Mouse (Mus musculus) MEL (cell line): ENCODE measurements around the gene Tex264. TPM values are rescaled to one million over a fixed set of nuclear protein-coding genes. Genes with fewer than 3 reads are reported as not detected.

Experiments used
- DNase-seq: peaks from one replicate; pipeline ENCODE4 v3.0.0; 2011; ENCODE audit warnings: low read depth, low spot score
- H3K27ac ChIP-seq: 2 replicates; pipeline ENCODE4 v1.5.1; 2012; ENCODE audit warnings: low read depth, mild to moderate bottlenecking, control low read depth, low read length, moderate library complexity; ENCODE audit not compliant: control insufficient read depth
- H3K27me3 ChIP-seq, 2 experiments: fragments of 150-350 bp in 1 of 2; sonication (generic) in 1 of 2; 2 replicates each; pipeline ENCODE4 v1.6.1; 2012; ENCODE audit warnings: low read length in 2 of 2, mild to moderate bottlenecking in 2 of 2, improper control_type of control experiment in 1 of 2, moderate library complexity in 1 of 2; ENCODE audit not compliant: insufficient read depth in 2 of 2, control insufficient read depth in 1 of 2
- H3K36me3 ChIP-seq, 2 experiments: 2 replicates each; pipeline ENCODE4 v1.6.1; 2012 to 2014; ENCODE audit warnings: low read length in 2 of 2, improper control_type of control experiment in 1 of 2, inconsistent platforms in 1 of 2, mild to moderate bottlenecking in 1 of 2; ENCODE audit not compliant: insufficient read depth in 2 of 2, control insufficient read depth in 1 of 2
- H3K4me1 ChIP-seq, 2 experiments: fragments of 150-350 bp in 1 of 2; sonication (generic) in 1 of 2; 2 replicates each; pipeline ENCODE4 v1.6.1; 2012; ENCODE audit warnings: low read length in 2 of 2, improper control_type of control experiment in 1 of 2, mild to moderate bottlenecking in 1 of 2; ENCODE audit not compliant: insufficient read depth in 2 of 2, control insufficient read depth in 1 of 2
- H3K4me3 ChIP-seq, 2 experiments: fragments of 150-350 bp in 1 of 2; sonication (generic) in 1 of 2; 2 replicates each; pipeline ENCODE4 v1.5.1; 2012; ENCODE audit warnings: low read depth in 2 of 2, low read length in 2 of 2, mild to moderate bottlenecking in 2 of 2, moderate library complexity in 2 of 2, control low read depth in 1 of 2, improper control_type of control experiment in 1 of 2; ENCODE audit not compliant: control insufficient read depth in 1 of 2, insufficient read depth in 1 of 2
- H3K79me2 ChIP-seq: 2 replicates; pipeline ENCODE4 v1.6.1; 2012; ENCODE audit warnings: mild to moderate bottlenecking, low read length, moderate library complexity; ENCODE audit not compliant: control insufficient read depth, poor library complexity, insufficient read depth
- H3K9ac ChIP-seq: 2 replicates; pipeline ENCODE4 v1.6.1; 2012; ENCODE audit warnings: low read depth, mild to moderate bottlenecking, control low read depth, low read length, moderate library complexity; ENCODE audit not compliant: control insufficient read depth, poor library complexity, severe bottlenecking
- H3K9me3 ChIP-seq: fragments of 150-350 bp; sonication (generic); replicated peaks from 2 replicates; pipeline ENCODE4 v1.6.1; 2012; ENCODE audit warnings: mild to moderate bottlenecking, low read length, improper control_type of control experiment, moderate library complexity; ENCODE audit not compliant: insufficient read depth
- CHD1 ChIP-seq: IDR thresholded peaks from 2 replicates; pipeline ENCODE4 v1.6.1; 2012; ENCODE audit warnings: low read depth, mild to moderate bottlenecking, inconsistent platforms, low read length, improper control_type of control experiment
- CHD2 ChIP-seq: IDR thresholded peaks from 2 replicates; pipeline ENCODE4 v1.6.1; 2011; ENCODE audit warnings: low read length, improper control_type of control experiment
- CTCF ChIP-seq, 3 experiments: IDR thresholded peaks in 2 of 3; conservative IDR thresholded peaks in 1 of 3; 2 replicates each; pipeline ENCODE4 v1.5.1; 2011 to 2012; ENCODE audit warnings: low read length in 3 of 3, low read depth in 2 of 3, mild to moderate bottlenecking in 2 of 3, improper control_type of control experiment in 1 of 3, inconsistent platforms in 1 of 3, mixed read lengths in 1 of 3, moderate library complexity in 1 of 3; ENCODE audit not compliant: control insufficient read depth in 1 of 3, insufficient read depth in 1 of 3, poor library complexity in 1 of 3, severe bottlenecking in 1 of 3
- ELF1 ChIP-seq: IDR thresholded peaks from 2 replicates; pipeline ENCODE4 v1.6.1; 2014; ENCODE audit warnings: low read depth, mild to moderate bottlenecking, inconsistent platforms, low read length, improper control_type of control experiment, moderate library complexity
- GABPA ChIP-seq: IDR thresholded peaks from 2 replicates; pipeline ENCODE4 v1.6.1; 2012; ENCODE audit warnings: low read depth, mild to moderate bottlenecking, inconsistent platforms, low read length, improper control_type of control experiment, moderate library complexity
- GATA1 ChIP-seq: IDR thresholded peaks from 2 replicates; pipeline ENCODE4 v1.6.1; 2011; ENCODE audit warnings: low read depth, low read length, improper control_type of control experiment
- HCFC1 ChIP-seq: IDR thresholded peaks from 2 replicates; pipeline ENCODE4 v1.6.1; 2012; ENCODE audit warnings: low read depth, mild to moderate bottlenecking, inconsistent platforms, low read length, improper control_type of control experiment, moderate library complexity
- JUND ChIP-seq: IDR thresholded peaks from 2 replicates; pipeline ENCODE4 v1.6.1; 2011; ENCODE audit warnings: low read depth, mild to moderate bottlenecking, improper control_type of control experiment, low read length
- MAX ChIP-seq: IDR thresholded peaks from 2 replicates; pipeline ENCODE4 v1.6.1; 2011; ENCODE audit warnings: low read length, improper control_type of control experiment
- MXI1 ChIP-seq: IDR thresholded peaks from 2 replicates; pipeline ENCODE4 v1.6.1; 2011; ENCODE audit warnings: mild to moderate bottlenecking, low read depth, low read length, improper control_type of control experiment
- NELFE ChIP-seq: IDR thresholded peaks from 2 replicates; pipeline ENCODE4 v1.6.1; 2011; ENCODE audit warnings: low read depth, low read length, improper control_type of control experiment
- NRF1 ChIP-seq: IDR thresholded peaks from 2 replicates; pipeline ENCODE4 v1.6.1; 2014; ENCODE audit warnings: low read depth, mild to moderate bottlenecking, inconsistent platforms, low read length, improper control_type of control experiment, moderate library complexity; ENCODE audit not compliant: poor library complexity, insufficient read depth, severe bottlenecking
- POLR2A ChIP-seq, 2 experiments: IDR thresholded peaks; 2 replicates each; pipeline ENCODE4 v1.6.1; 2011 to 2012; ENCODE audit warnings: low read length in 2 of 2, mild to moderate bottlenecking in 2 of 2, control low read depth in 1 of 2, improper control_type of control experiment in 1 of 2, low read depth in 1 of 2, moderate library complexity in 1 of 2; ENCODE audit not compliant: control insufficient read depth in 1 of 2, insufficient read depth in 1 of 2, poor library complexity in 1 of 2
- POLR2AphosphoS2 ChIP-seq: IDR thresholded peaks from 2 replicates; pipeline ENCODE4 v1.6.1; 2011; ENCODE audit warnings: low read length, improper control_type of control experiment
- RAD21 ChIP-seq: IDR thresholded peaks from 2 replicates; pipeline ENCODE4 v1.6.1; 2011; ENCODE audit warnings: mild to moderate bottlenecking, low read depth, low read length, improper control_type of control experiment
- SIN3A ChIP-seq: IDR thresholded peaks from 2 replicates; pipeline ENCODE4 v1.6.1; 2012; ENCODE audit warnings: low read length, improper control_type of control experiment, inconsistent platforms
- SMC3 ChIP-seq: IDR thresholded peaks from 2 replicates; pipeline ENCODE4 v1.6.1; 2011; ENCODE audit warnings: low read depth, low read length, improper control_type of control experiment
- TAL1 ChIP-seq: IDR thresholded peaks from 2 replicates; pipeline ENCODE4 v1.6.1; 2012; ENCODE audit warnings: mild to moderate bottlenecking, inconsistent platforms, low read length, moderate library complexity, mixed read lengths
- TBP ChIP-seq: IDR thresholded peaks from 2 replicates; pipeline ENCODE4 v1.8.0; 2011; ENCODE audit warnings: low read depth, low read length, improper control_type of control experiment
- TCF12 ChIP-seq: IDR thresholded peaks from 2 replicates; pipeline ENCODE4 v1.6.1; 2014; ENCODE audit warnings: low read depth, mild to moderate bottlenecking, inconsistent platforms, low read length, improper control_type of control experiment, moderate library complexity
- UBTF ChIP-seq: IDR thresholded peaks from 2 replicates; pipeline ENCODE4 v1.6.1; 2012; ENCODE audit warnings: low read depth, mild to moderate bottlenecking, inconsistent platforms, low read length, improper control_type of control experiment, moderate library complexity, borderline replicate concordance; ENCODE audit not compliant: insufficient read depth
- USF2 ChIP-seq, 2 experiments: IDR thresholded peaks; 2 replicates each; pipeline ENCODE4 v1.6.1; 2011 to 2012; ENCODE audit warnings: improper control_type of control experiment in 2 of 2, low read length in 2 of 2, borderline replicate concordance in 1 of 2, inconsistent platforms in 1 of 2, low read depth in 1 of 2, mild to moderate bottlenecking in 1 of 2; ENCODE audit not compliant: insufficient read depth in 1 of 2
- ZC3H11A ChIP-seq: IDR thresholded peaks from 2 replicates; pipeline ENCODE4 v1.6.1; 2012; ENCODE audit warnings: low read depth, mild to moderate bottlenecking, inconsistent platforms, low read length, improper control_type of control experiment
- ZKSCAN1 ChIP-seq: IDR thresholded peaks from 2 replicates; pipeline ENCODE4 v1.6.1; 2012; ENCODE audit warnings: low read depth, mild to moderate bottlenecking, inconsistent platforms, low read length, improper control_type of control experiment, moderate library complexity
- ZMIZ1 ChIP-seq: IDR thresholded peaks from 2 replicates; pipeline ENCODE4 v1.6.1; 2012; ENCODE audit warnings: low read depth, mild to moderate bottlenecking, inconsistent platforms, low read length, improper control_type of control experiment, moderate library complexity
- polyA plus RNA-seq, 2 experiments: library from polyadenylated mRNA; stranded (reverse) in 1 of 2; unstranded in 1 of 2; fragments of >175 nt in 1 of 2; fragments of >200 nt in 1 of 2; gene quantifications; 2 replicates each; pipeline versions ENCODE4 v1.2.1 to v1.2.4; 2012; ENCODE audit warnings: low replicate concordance in 2 of 2, low read depth in 1 of 2; ENCODE audit not compliant: insufficient read length in 2 of 2, insufficient read depth in 1 of 2, missing spikeins in 1 of 2
- total RNA-seq: library from RNA; depleted of rRNA; stranded (reverse); fragments of 300-350 nt; gene quantifications from 2 replicates; pipeline ENCODE4 v1.2.3, GENCODE M21; 2012

Gene Tex264
- total and polyA plus RNA-seq, 3 experiments: 47.1 to 87.6 TPM; not detected in 1

DNA sequence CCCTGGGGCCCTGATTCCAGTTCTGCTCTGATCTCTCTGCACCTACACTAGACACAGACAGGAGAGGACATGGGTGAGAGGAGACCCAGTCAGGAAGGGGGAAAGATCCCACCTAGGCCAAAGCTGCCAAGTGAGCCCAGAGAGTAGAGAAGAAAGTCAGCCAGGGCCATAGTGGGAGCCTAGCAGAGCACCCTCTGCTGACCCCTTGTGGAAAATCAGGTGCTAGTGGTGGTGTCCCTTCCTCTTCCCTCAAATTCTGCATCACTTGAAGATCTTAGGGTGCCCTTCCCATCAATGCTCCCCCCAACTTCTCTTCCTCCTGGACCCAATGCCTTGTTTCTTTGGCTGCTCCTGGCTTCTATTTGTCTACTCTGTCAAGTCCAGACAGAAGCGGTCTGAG is 33.0 kb downstream of the Tex264 start:
- no peak overlapping the region for H3K9ac ChIP-seq
- H3K27me3 ChIP-seq: no peaks in the 10 kb centered on the region
- H3K4me1 ChIP-seq: no peaks in the 10 kb centered on the region
- no peaks in the 10 kb centered on the region for H3K9me3 ChIP-seq
- no peak overlapping the region for H3K27ac ChIP-seq
- TF ChIP-seq TAL1 (no peak), CTCF (IDR thresholded peaks at IDR 0.05 in 2 of 3, conservative IDR thresholded peaks at IDR 0.05 in 1 of 3; ENCODE audit: control insufficient read depth in 1 of 3, insufficient read depth in 1 of 3, low read depth in 2 of 3, low read length in 3 of 3, poor library complexity in 1 of 3, severe bottlenecking in 1 of 3) (peak; percentile 55 to 66 (median 60)), JUND (no peak), ZC3H11A (peak; percentile 11; the same call in 1 of the 2 replicates), TCF12 (no peak), SMC3 (peak; percentile 61), RAD21 (peak; percentile 29), MAX (no peak)
- no peak overlapping the region for H3K4me3 ChIP-seq
- no peaks in the 10 kb centered on the region for H3K36me3 ChIP-seq
- peak; percentile 32 for DNase-seq
- no peaks in the 10 kb centered on the region for H3K79me2 ChIP-seq

DNA sequence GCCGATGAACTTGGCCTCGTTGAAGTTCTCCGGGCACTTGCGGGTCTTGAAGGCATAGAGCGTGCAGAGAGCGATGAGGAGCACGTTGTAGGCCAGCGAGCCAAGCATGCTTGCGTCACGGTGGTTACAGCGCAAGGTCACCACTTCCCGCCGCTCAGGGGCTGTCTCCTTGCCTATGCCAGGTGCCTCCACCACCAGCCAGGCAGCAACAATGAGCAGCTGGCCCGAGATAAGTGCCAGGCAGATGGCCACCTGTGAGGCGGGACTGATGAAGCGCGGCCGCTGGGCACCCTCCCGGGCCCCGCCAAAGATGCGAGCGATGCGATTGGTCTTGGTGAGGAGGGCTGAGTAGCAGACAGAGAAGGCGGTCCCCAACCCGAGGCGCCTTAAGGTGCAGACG is 38.5 kb downstream of the Tex264 start:
- Histone ChIP-seq H3K27ac (no peak overlapping the region), H3K27me3 (no peaks in the 10 kb centered on the region)

GRCm38 (mm10) chr9:106645684-106646271 is 39.9 kb downstream of the Tex264 start:
- no peaks in the 10 kb centered on the region for H3K9me3 ChIP-seq
- DNase-seq: no peak
- no peak overlapping the region for H3K9ac ChIP-seq
- H3K79me2 ChIP-seq: no peaks in the 10 kb centered on the region
- no peaks in the 10 kb centered on the region for H3K4me1 ChIP-seq
- H3K27me3 ChIP-seq: no peaks in the 10 kb centered on the region
- TF ChIP-seq MXI1 (no peak), GABPA (no peak), HCFC1 (no peak), NRF1 (no peak), UBTF (no peak), ZMIZ1 (no peak), CHD1 (no peak), ZKSCAN1 (no peak), JUND (no peak), ELF1 (no peak), CHD2 (no peak), NELFE (no peak), USF2 (IDR thresholded peaks at IDR 0.05; ENCODE audit: borderline replicate concordance in 1 of 2, insufficient read depth in 1 of 2, low read depth in 1 of 2, low read length in 2 of 2) (no peak), MAX (no peak), SIN3A (no peak), GATA1 (no peak), POLR2AphosphoS2 (no peak), TBP (no peak)
- H3K36me3 ChIP-seq: no peaks in the 10 kb centered on the region
- H3K4me3 ChIP-seq: no peak overlapping the region
- H3K27ac ChIP-seq: no peak overlapping the region

More for the DNA sequence above, 38.5 kb downstream of the Tex264 start:
- Histone ChIP-seq H3K9me3 (no peaks in the 10 kb centered on the region), H3K4me1 (no peaks in the 10 kb centered on the region), H3K4me3 (no peak overlapping the region), H3K36me3 (no peaks in the 10 kb centered on the region), H3K9ac (no peak overlapping the region), H3K79me2 (no peaks in the 10 kb centered on the region)
- DNase-seq: no peak
- TF ChIP-seq POLR2A (IDR thresholded peaks at IDR 0.05; ENCODE audit: control insufficient read depth in 1 of 2, insufficient read depth in 1 of 2, low read depth in 1 of 2, low read length in 2 of 2, poor library complexity in 1 of 2): no peak
